Mouse (Mus musculus): ENCODE measurements around the gene Map2k6. TPM values are rescaled to one million over a fixed set of nuclear protein-coding genes. Genes with fewer than 3 reads are reported as not detected.

Map2k6 gene
- polyA plus RNA-seq, 1 experiment from 2014 or later: 18.9 TPM

- no peaks in the 10 kb centered on the region for H3K27me3 ChIP-seq (replicated peaks)
- no peak for ATAC-seq
- H3K4me2 ChIP-seq (replicated peaks): no peak overlapping the region
- no peaks in the 10 kb centered on the region for H3K36me3 ChIP-seq
- H3K27ac ChIP-seq: no peak overlapping the region
- H3K9me3 ChIP-seq: no peaks in the 10 kb centered on the region
- H3K4me1 ChIP-seq (replicated peaks): no peaks in the 10 kb centered on the region
- 65% methylated on average over 3 of the region's 3 CpGs for WGBS
- no peak overlapping the region for H3K4me3 ChIP-seq (replicated peaks)
- no peak overlapping the region for H3K9ac ChIP-seq
These were observed 146.5 kb downstream of the Map2k6 start for GRCm38 (mm10) chr11:110545416-110545815.

DNA sequence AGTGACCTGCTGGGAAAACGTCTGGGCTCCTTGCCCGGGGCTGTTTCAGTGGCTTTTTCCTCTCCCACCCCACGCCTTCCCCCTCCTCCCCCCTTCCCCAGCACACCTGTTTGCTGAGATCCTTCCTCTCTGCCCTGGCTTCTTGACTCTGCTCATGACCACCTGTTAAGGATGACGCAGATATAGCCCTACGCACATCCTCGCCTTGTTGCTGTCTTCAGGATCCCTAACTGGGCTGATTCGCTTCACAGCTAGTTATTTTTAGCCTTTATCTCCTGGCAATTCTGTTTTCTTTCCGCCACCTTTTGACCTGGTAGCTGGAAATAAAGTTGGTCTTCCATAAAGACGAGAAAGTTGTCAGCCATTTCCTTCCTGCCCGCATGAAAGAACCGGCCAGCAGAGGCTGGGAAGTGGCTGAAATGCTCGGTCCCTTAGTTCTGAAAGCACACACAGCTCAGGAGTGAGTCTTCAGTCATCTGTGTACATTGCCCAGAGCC lies 152.6 kb downstream of the Map2k6 start:
- Histone ChIP-seq H3K4me3 (replicated peaks) (no peak overlapping the region), H3K27me3 (replicated peaks) (no peaks in the 10 kb centered on the region), H3K4me1 (replicated peaks) (no peaks in the 10 kb centered on the region), H3K36me3 (no peaks in the 10 kb centered on the region), H3K27ac (no peak overlapping the region), H3K4me2 (replicated peaks) (no peak overlapping the region), H3K9ac (no peak overlapping the region), H3K9me3 (no peaks in the 10 kb centered on the region)
- WGBS: 67% methylated on average over 12 of the region's 12 CpGs
- ATAC-seq: no peak

DNA sequence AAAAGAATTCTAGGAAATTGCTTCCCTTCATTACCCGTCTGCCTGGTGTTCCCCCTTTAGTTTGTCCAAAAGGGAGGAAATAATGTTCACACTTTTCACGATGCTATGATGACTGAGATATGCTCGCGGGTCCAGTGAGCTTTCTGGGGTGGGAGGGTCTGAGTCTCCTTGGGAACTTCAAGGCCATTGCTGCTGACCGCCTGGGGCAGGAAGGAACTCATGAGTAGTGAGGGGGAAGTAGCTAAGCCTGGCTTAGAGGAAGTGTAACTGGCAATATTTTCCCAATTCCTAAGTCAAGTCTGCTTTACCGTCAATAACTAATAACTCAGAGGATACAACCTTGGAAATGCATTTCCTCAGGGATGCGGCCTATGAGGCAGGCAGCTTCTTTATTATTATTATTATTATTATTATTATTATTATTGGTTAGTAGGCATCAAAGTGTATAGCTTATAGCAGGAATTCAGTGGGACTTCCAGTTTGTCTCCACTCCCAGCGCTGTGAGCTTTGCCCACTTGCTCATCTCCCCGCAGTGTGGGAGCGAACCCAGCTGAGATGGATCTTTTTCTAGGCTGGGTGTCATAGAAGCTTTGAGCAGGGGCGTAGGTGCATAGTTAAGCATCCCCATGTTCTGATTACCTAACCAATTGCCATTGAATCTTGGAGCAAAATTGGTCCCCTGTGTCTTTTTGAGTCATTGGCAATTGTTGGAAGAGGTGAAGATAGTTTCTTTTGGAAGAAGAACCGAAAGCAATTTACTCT lies 163.6 kb downstream of the Map2k6 start:
- no peak overlapping the region for H3K9ac ChIP-seq
- no peaks in the 10 kb centered on the region for H3K36me3 ChIP-seq
- H3K4me2 ChIP-seq (replicated peaks): no peak overlapping the region
- WGBS: 86% methylated on average over 12 of the region's 12 CpGs
- no peaks in the 10 kb centered on the region for H3K9me3 ChIP-seq
- H3K27ac ChIP-seq: no peak overlapping the region
- no peaks in the 10 kb centered on the region for H3K4me1 ChIP-seq (replicated peaks)
- no peaks in the 10 kb centered on the region for H3K27me3 ChIP-seq (replicated peaks)
- no peak overlapping the region for H3K4me3 ChIP-seq (replicated peaks)
- ATAC-seq: no peak

DNA sequence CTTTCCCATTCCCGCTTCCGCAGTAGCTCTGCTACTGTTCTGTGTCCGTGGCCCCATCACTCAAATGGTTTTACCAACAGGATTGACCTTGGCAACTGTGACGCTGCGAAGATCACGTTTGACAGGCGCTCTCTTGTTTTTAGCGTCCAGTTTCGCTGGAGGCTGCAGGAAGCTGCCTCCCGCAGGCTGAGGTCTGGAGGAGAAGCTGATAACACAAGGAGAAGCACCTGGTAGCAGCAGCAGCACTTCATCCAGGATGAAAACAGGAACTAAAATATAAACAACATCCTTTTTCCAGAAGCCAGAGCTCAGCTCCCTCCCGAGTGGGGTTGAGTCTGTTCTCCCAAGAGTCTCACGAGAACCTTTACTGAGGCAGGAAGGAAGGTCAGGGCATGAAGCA lies 164.3 kb downstream of the Map2k6 start:
- 35% methylated on average over 12 of the region's 12 CpGs for WGBS
- Histone ChIP-seq H3K4me3 (replicated peaks) (no peak overlapping the region), H3K9ac (no peak overlapping the region), H3K9me3 (no peaks in the 10 kb centered on the region), H3K36me3 (no peaks in the 10 kb centered on the region), H3K4me2 (replicated peaks) (peak overlapping the region; percentile 24), H3K4me1 (replicated peaks) (no peaks in the 10 kb centered on the region), H3K27me3 (replicated peaks) (no peaks in the 10 kb centered on the region), H3K27ac (no peak overlapping the region)
- no peak for ATAC-seq

GRCm38 (mm10) chr11:110563801-110564200 lies 164.9 kb downstream of the Map2k6 start:
- H3K4me3 ChIP-seq (replicated peaks): no peak overlapping the region
- 77% methylated on average over 10 of the region's 10 CpGs for WGBS
- no peak for ATAC-seq
- no peaks in the 10 kb centered on the region for H3K9me3 ChIP-seq
- H3K36me3 ChIP-seq: no peaks in the 10 kb centered on the region
- no peak overlapping the region for H3K27ac ChIP-seq
- H3K27me3 ChIP-seq (replicated peaks): no peaks in the 10 kb centered on the region
- no peak overlapping the region for H3K9ac ChIP-seq
- no peaks in the 10 kb centered on the region for H3K4me1 ChIP-seq (replicated peaks)
- H3K4me2 ChIP-seq (replicated peaks): no peak overlapping the region

- no peaks in the 10 kb centered on the region for H3K27me3 ChIP-seq (replicated peaks)
- no peak overlapping the region for H3K9ac ChIP-seq
- H3K36me3 ChIP-seq: no peaks in the 10 kb centered on the region
- no peaks in the 10 kb centered on the region for H3K9me3 ChIP-seq
- WGBS: 84% methylated on average over 7 of the region's 7 CpGs
- H3K4me1 ChIP-seq (replicated peaks): no peaks in the 10 kb centered on the region
- H3K27ac ChIP-seq: no peak overlapping the region
- H3K4me2 ChIP-seq (replicated peaks): no peak overlapping the region
- no peak overlapping the region for H3K4me3 ChIP-seq (replicated peaks)
- ATAC-seq: no peak
These were observed 167.4 kb downstream of the Map2k6 start for GRCm38 (mm10) chr11:110566307-110566706.

- 52% methylated on average over 10 of the region's 10 CpGs for WGBS
- no peak overlapping the region for H3K4me2 ChIP-seq (replicated peaks)
- no peaks in the 10 kb centered on the region for H3K36me3 ChIP-seq
- ATAC-seq: no peak
- no peak overlapping the region for H3K27ac ChIP-seq
- H3K4me3 ChIP-seq (replicated peaks): no peak overlapping the region
- no peaks in the 10 kb centered on the region for H3K9me3 ChIP-seq
- H3K27me3 ChIP-seq (replicated peaks): no peaks in the 10 kb centered on the region
- H3K9ac ChIP-seq: no peak overlapping the region
- H3K4me1 ChIP-seq (replicated peaks): no peaks in the 10 kb centered on the region
These were observed 173.6 kb downstream of the Map2k6 start for GRCm38 (mm10) chr11:110572548-110572947.

Other genes with a start within 250 kb of the Map2k6 start
- gene Abca9, start 230.9 kb upstream of the Map2k6 start, polyA plus RNA-seq (2015; fragmentation: Nextera tagmentation; extraction: Ambion mirVana): 1.1 and 1.2 TPM in 2 replicates
- gene Abca6, start 147.3 kb upstream of the Map2k6 start, polyA plus RNA-seq (2015; fragmentation: Nextera tagmentation; extraction: Ambion mirVana): 0.46 and 0.54 TPM in 2 replicates
- gene Abca5, start 61.4 kb upstream of the Map2k6 start, polyA plus RNA-seq (2015; fragmentation: Nextera tagmentation; extraction: Ambion mirVana): 2.4 and 2.9 TPM in 2 replicates

Measured in intestine, embryonic 15.5 days (tissue).